Mouse (Mus musculus): ENCODE data around the gene Pole3. TPM values are rescaled to one million over a fixed set of nuclear protein-coding genes. Genes with fewer than 3 reads are reported as not detected.
A peak's percentile ranks its signal among the peaks of the same experiment; 100 is the strongest.

Pole3 gene
- polyA plus RNA-seq, 1 experiment from 2014 or later: 44.8 TPM

DNA sequence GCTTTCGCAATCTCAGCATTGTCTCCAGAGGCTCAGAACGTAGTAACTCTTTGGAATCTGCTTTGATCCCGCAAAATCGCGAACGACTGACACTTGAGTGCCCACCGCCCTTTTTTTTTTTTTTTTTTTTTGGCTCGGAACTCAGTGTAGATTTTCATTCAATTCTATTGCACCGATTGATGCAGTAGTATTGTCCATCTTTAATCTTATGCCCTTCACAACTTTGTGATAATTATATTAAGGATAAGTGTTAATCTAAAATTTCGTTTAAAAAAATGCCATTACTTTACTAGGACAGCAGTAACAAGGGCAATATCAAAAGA lies 582 bp upstream of the Pole3 start:
- no peak overlapping the region for H3K9ac ChIP-seq (ENCODE audit: low read depth, low read length)
- WGBS (ENCODE audit: insufficient replicate concordance): 2% methylated on average over 10 of the region's 10 CpGs
- peak overlapping the region; percentile 62 for H3K4me2 ChIP-seq (ENCODE audit: low read depth, low read length)
- H3K4me3 ChIP-seq (ENCODE audit: low read depth, low read length): peak overlapping the region; percentile 83
- no peaks in the 10 kb centered on the region; the same call in 1 of the 2 replicates for H3K36me3 ChIP-seq (ENCODE audit: control insufficient read depth, insufficient read depth)
- no peaks in the 10 kb centered on the region for H3K27me3 ChIP-seq (ENCODE audit: control insufficient read depth, insufficient read depth, low read depth, low read length)
- no peaks in the 10 kb centered on the region for H3K9me3 ChIP-seq (replicated peaks; ENCODE audit: control insufficient read depth, low read length)
- H3K4me1 ChIP-seq (ENCODE audit: control insufficient read depth, low read depth, low read length): peaks cover 24% of the 10 kb centered on the region
- no peak overlapping the region for H3K27ac ChIP-seq (ENCODE audit: low read length)
- ATAC-seq (ENCODE audit: low read depth): no peak

GRCm38 (mm10) chr4:62520892-62521400 lies 3.9 kb downstream of the Pole3 start:
- ATAC-seq (ENCODE audit: low read depth): no peak
- peak overlapping the region; percentile 59 for H3K27ac ChIP-seq (ENCODE audit: low read length)
- H3K4me2 ChIP-seq (ENCODE audit: low read depth, low read length): peak overlapping the region; percentile 87; the same call in 1 of the 2 replicates
- no peaks in the 10 kb centered on the region for H3K9me3 ChIP-seq (replicated peaks; ENCODE audit: control insufficient read depth, low read length)
- WGBS (ENCODE audit: insufficient replicate concordance): 47% methylated on average over 2 of the region's 2 CpGs
- no peaks in the 10 kb centered on the region for H3K27me3 ChIP-seq (ENCODE audit: control insufficient read depth, insufficient read depth, low read depth, low read length)
- H3K4me1 ChIP-seq (ENCODE audit: control insufficient read depth, low read depth, low read length): peaks cover 36% of the 10 kb centered on the region
- no peak overlapping the region for H3K4me3 ChIP-seq (ENCODE audit: low read depth, low read length)
- H3K9ac ChIP-seq (ENCODE audit: low read depth, low read length): no peak overlapping the region
- no peaks in the 10 kb centered on the region; the same call in 1 of the 2 replicates for H3K36me3 ChIP-seq (ENCODE audit: control insufficient read depth, insufficient read depth)

DNA sequence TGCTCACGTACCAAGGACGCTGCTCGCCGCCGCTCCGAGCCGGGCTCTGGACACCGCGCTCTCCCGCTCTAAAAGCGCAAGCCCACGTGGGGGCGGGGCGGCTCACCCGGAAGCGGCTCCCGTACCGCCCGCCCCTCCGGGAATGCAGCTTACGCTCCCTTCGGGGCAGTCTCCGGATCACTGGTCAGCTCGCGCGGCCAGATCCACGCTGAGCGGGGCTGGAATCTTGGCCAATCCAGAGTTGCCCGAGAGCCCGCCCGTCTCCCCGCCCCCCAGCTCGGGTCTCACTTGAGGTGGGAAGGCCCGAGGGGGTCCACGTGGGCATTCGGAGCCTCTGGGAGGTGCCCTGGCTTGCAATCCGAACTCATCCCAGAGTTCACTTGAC lies 5.0 kb downstream of the Pole3 start, which contains the start of gene Alad:
Gene Alad, minus strand, starts transcription at position 70 of the 385 bp plus-strand sequence.
- ATAC-seq (ENCODE audit: low read depth): peak; percentile 55
- peak within 1 kb of the TSS; percentile 91 for H3K9ac ChIP-seq (ENCODE audit: low read depth, low read length)
- no peaks in the 10 kb centered on the region for H3K9me3 ChIP-seq (replicated peaks; ENCODE audit: control insufficient read depth, low read length)
- peaks cover 5% of the 10 kb centered on the region; the same call in 1 of the 2 replicates for H3K36me3 ChIP-seq (ENCODE audit: control insufficient read depth, insufficient read depth)
- peak within 1 kb of the TSS; percentile 98 for H3K27ac ChIP-seq (ENCODE audit: low read length)
- WGBS (ENCODE audit: insufficient replicate concordance): 0% methylated on average over 37 of the region's 37 CpGs
- no peaks in the 10 kb centered on the region for H3K27me3 ChIP-seq (ENCODE audit: control insufficient read depth, insufficient read depth, low read depth, low read length)
- H3K4me1 ChIP-seq (ENCODE audit: control insufficient read depth, low read depth, low read length): peaks cover 39% of the 10 kb centered on the region
- peak within 1 kb of the TSS; percentile 87 for H3K4me2 ChIP-seq (ENCODE audit: low read depth, low read length)
- peak within 1 kb of the TSS; percentile 72 for H3K4me3 ChIP-seq (ENCODE audit: low read depth, low read length)

DNA sequence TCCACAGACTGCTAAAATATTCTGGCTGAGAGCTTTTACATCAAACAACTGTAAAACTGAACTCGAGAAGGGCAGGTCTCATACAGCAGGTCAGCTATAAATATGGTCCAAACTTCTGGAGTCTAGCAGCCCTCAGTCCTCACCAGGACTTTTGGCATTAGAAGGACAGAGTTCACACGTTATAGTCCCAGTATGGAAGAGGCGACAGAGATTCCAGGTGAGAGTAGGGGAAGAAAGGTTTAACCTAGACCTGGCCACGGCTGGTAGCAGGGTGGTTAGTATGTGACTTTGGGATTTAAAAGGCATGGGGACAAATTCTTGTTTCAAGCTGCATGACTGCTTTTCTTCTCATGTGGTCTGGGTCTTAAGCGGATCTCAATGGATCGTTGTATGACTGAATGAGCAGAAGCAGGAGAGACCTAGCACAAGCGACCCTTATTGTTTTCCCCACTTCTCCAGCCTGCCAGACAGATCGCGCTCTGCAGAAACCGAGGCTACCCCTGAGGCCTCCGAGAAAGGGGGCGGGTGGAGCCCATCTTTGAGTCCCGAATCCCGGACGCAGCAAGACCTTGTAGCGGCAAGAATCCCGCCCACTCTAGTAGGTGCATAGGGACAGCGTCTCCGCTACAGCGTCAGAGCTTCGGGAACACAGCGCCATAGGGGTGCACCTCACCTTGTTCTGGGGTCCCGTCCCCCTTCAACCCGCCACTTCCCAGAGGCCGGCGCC lies 5.6 kb downstream of the Pole3 start:
- Histone ChIP-seq H3K27ac (ENCODE audit: low read length) (peak overlapping the region; percentile 98), H3K4me1 (ENCODE audit: control insufficient read depth, low read depth, low read length) (peaks cover 38% of the 10 kb centered on the region), H3K4me3 (ENCODE audit: low read depth, low read length) (peak overlapping the region; percentile 72), H3K9ac (ENCODE audit: low read depth, low read length) (peak overlapping the region; percentile 91), H3K4me2 (ENCODE audit: low read depth, low read length) (peak overlapping the region; percentile 87), H3K9me3 (replicated peaks; ENCODE audit: control insufficient read depth, low read length) (no peaks in the 10 kb centered on the region), H3K36me3 (ENCODE audit: control insufficient read depth, insufficient read depth) (peaks cover 5% of the 10 kb centered on the region; the same call in 1 of the 2 replicates), H3K27me3 (ENCODE audit: control insufficient read depth, insufficient read depth, low read depth, low read length) (no peaks in the 10 kb centered on the region)
- WGBS (ENCODE audit: insufficient replicate concordance): 1% methylated on average over 26 of the region's 26 CpGs
- peak; percentile 4 for ATAC-seq (ENCODE audit: low read depth)

GRCm38 (mm10) chr4:62518416-62519121 lies 6.3 kb downstream of the Pole3 start:
- no peak for ATAC-seq (ENCODE audit: low read depth)
- no peaks in the 10 kb centered on the region for H3K9me3 ChIP-seq (replicated peaks; ENCODE audit: control insufficient read depth, low read length)
- peak overlapping the region; percentile 91 for H3K9ac ChIP-seq (ENCODE audit: low read depth, low read length)
- H3K27ac ChIP-seq (ENCODE audit: low read length): peak overlapping the region; percentile 98
- H3K4me3 ChIP-seq (ENCODE audit: low read depth, low read length): peak overlapping the region; percentile 72
- H3K4me2 ChIP-seq (ENCODE audit: low read depth, low read length): peak overlapping the region; percentile 87
- H3K36me3 ChIP-seq (ENCODE audit: control insufficient read depth, insufficient read depth): peaks cover 12% of the 10 kb centered on the region
- no peaks in the 10 kb centered on the region for H3K27me3 ChIP-seq (ENCODE audit: control insufficient read depth, insufficient read depth, low read depth, low read length)
- 31% methylated on average over 13 of the region's 13 CpGs for WGBS (ENCODE audit: insufficient replicate concordance)
- H3K4me1 ChIP-seq (ENCODE audit: control insufficient read depth, low read depth, low read length): peaks cover 39% of the 10 kb centered on the region

DNA sequence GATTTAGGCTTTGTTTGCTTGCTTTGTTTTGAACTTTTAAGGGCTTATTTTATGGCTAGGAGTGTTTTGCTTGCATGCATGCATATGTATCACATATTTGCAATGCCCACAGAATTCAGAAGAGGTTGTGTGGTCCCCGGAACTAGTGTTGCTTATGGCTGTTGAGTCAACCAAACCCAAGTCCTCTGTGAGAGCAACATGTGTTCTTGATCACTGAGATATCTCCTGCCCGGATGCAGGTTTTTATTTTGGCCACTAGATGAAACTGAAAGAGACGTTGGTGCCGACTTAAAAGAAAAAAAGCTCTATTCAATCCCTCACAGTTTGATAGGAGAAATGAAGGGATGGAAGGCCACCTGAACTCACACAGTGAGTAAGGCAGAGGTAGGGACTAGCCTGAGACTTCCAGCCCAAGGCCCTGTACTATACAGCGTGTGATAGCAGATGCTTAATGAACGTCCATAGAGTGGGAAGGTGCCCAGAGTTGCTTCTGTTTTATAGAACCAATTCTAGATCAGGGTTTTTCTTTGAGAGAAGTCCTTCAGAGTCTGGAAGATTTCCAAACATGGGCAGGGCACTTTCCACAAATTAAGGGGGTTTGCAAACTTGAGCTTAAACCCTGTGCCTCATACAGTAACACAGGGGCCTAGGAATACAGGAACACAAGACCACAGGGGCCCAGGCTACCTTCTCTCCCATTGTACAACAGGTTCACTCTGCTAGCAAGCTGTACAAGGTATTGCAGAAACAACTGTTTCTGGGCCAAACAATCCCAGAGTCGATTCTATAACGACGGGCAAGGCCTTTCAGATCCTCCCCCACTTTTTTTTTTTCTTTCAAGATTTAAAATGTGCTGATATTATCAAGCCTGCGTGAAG lies 7.1 kb downstream of the Pole3 start:
- peak overlapping the region; percentile 91 for H3K9ac ChIP-seq (ENCODE audit: low read depth, low read length)
- WGBS (ENCODE audit: insufficient replicate concordance): 28% methylated on average over 10 of the region's 10 CpGs
- ATAC-seq (ENCODE audit: low read depth): no peak

GRCm38 (mm10) chr4:62517046-62517445 lies 7.8 kb downstream of the Pole3 start:
- WGBS (ENCODE audit: insufficient replicate concordance): 29% methylated on average over 8 of the region's 8 CpGs
- H3K4me3 ChIP-seq (ENCODE audit: low read depth, low read length): peak overlapping the region; percentile 72
- H3K36me3 ChIP-seq (ENCODE audit: control insufficient read depth, insufficient read depth): peaks cover 27% of the 10 kb centered on the region
- no peaks in the 10 kb centered on the region for H3K9me3 ChIP-seq (replicated peaks; ENCODE audit: control insufficient read depth, low read length)
- peak overlapping the region; percentile 98 for H3K27ac ChIP-seq (ENCODE audit: low read length)
- peak overlapping the region; percentile 91 for H3K9ac ChIP-seq (ENCODE audit: low read depth, low read length)
- peaks cover 50% of the 10 kb centered on the region for H3K4me1 ChIP-seq (ENCODE audit: control insufficient read depth, low read depth, low read length)
- H3K27me3 ChIP-seq (ENCODE audit: control insufficient read depth, insufficient read depth, low read depth, low read length): no peaks in the 10 kb centered on the region
- peak overlapping the region; percentile 87 for H3K4me2 ChIP-seq (ENCODE audit: low read depth, low read length)
- peak; percentile 17 for ATAC-seq (ENCODE audit: low read depth)

More for the DNA sequence above, 7.1 kb downstream of the Pole3 start:
- Histone ChIP-seq H3K27ac (ENCODE audit: low read length) (peak overlapping the region; percentile 98), H3K27me3 (ENCODE audit: control insufficient read depth, insufficient read depth, low read depth, low read length) (no peaks in the 10 kb centered on the region), H3K4me1 (ENCODE audit: control insufficient read depth, low read depth, low read length) (peaks cover 43% of the 10 kb centered on the region), H3K9me3 (replicated peaks; ENCODE audit: control insufficient read depth, low read length) (no peaks in the 10 kb centered on the region), H3K4me3 (ENCODE audit: low read depth, low read length) (peak overlapping the region; percentile 72), H3K4me2 (ENCODE audit: low read depth, low read length) (peak overlapping the region; percentile 87), H3K36me3 (ENCODE audit: control insufficient read depth, insufficient read depth) (peaks cover 20% of the 10 kb centered on the region)

- peak; percentile 89 for ATAC-seq (ENCODE audit: low read depth)
- Histone ChIP-seq H3K9me3 (replicated peaks; ENCODE audit: control insufficient read depth, low read length) (no peaks in the 10 kb centered on the region), H3K27me3 (ENCODE audit: control insufficient read depth, insufficient read depth, low read depth, low read length) (no peaks in the 10 kb centered on the region), H3K27ac (ENCODE audit: low read length) (peak overlapping the region; percentile 98), H3K4me1 (ENCODE audit: control insufficient read depth, low read depth, low read length) (peaks cover 53% of the 10 kb centered on the region), H3K4me2 (ENCODE audit: low read depth, low read length) (peak overlapping the region; percentile 87), H3K4me3 (ENCODE audit: low read depth, low read length) (peak overlapping the region; percentile 72), H3K36me3 (ENCODE audit: control insufficient read depth, insufficient read depth) (peaks cover 32% of the 10 kb centered on the region), H3K9ac (ENCODE audit: low read depth, low read length) (peak overlapping the region; percentile 91)
- 6% methylated on average over 1 of the region's 1 CpGs for WGBS (ENCODE audit: insufficient replicate concordance)
Observed at GRCm38 (mm10) chr4:62516579-62516978, 8.3 kb downstream of the Pole3 start.
